ENCODE assay signal across 1 mouse cellular context in genomic region chr11:53489007-53489406, GRCm38 (mm10).
TF ChIP-seq lines count a peak whose summit lies in the region.

No protein-coding gene starts in this region.

TF ChIP-seq in CH12.LX, 34 proteins besides CTCF, POLR2A, EP300 and RAD21:
- no peak for TF ChIP-seq MAZ (IDR thresholded peaks at IDR 0.05; ENCODE audit: low read depth, low read length)
- no peak for TF ChIP-seq IRF4 (IDR thresholded peaks at IDR 0.05; ENCODE audit: low read depth, low read length)
- TF ChIP-seq MYC (IDR thresholded peaks at IDR 0.05; ENCODE audit: low read depth, low read length), result peak; percentile 13; the same call in 1 of the 2 replicates
- TF ChIP-seq JUN (IDR thresholded peaks at IDR 0.05; ENCODE audit: insufficient read depth, low read depth, low read length), result no peak
- no peak for TF ChIP-seq BHLHE40 (IDR thresholded peaks at IDR 0.05; ENCODE audit: low read depth, low read length)
- no peak for TF ChIP-seq ZC3H11A (IDR thresholded peaks at IDR 0.05; ENCODE audit: low read depth, low read length)
- no peak for TF ChIP-seq USF2 (conservative IDR thresholded peaks at IDR 0.05; ENCODE audit: low read depth, low read length)
- no peak for TF ChIP-seq MEF2A (IDR thresholded peaks at IDR 0.05; ENCODE audit: borderline replicate concordance, low read depth, low read length)
- no peak for TF ChIP-seq UBTF (IDR thresholded peaks at IDR 0.05; ENCODE audit: low read depth, low read length)
- no peak for TF ChIP-seq USF1 (IDR thresholded peaks at IDR 0.05; ENCODE audit: low read depth, low read length)
- TF ChIP-seq MAX (IDR thresholded peaks at IDR 0.05; ENCODE audit: low read length), result no peak
- peak; percentile 33 for TF ChIP-seq SMC3 (IDR thresholded peaks at IDR 0.05; ENCODE audit: low read depth, low read length)
- no peak for TF ChIP-seq NRF1 (IDR thresholded peaks at IDR 0.05; ENCODE audit: low read depth, low read length)
- no peak for TF ChIP-seq TCF12 (IDR thresholded peaks at IDR 0.05; ENCODE audit: low read depth, low read length)
- no peak for TF ChIP-seq GABPA (IDR thresholded peaks at IDR 0.05; ENCODE audit: insufficient replicate concordance, low read depth, low read length)
- TF ChIP-seq NELFE (IDR thresholded peaks at IDR 0.05; ENCODE audit: low read depth, low read length), result no peak
- no peak for TF ChIP-seq ETS1 (conservative IDR thresholded peaks at IDR 0.05; ENCODE audit: low read depth, low read length)
- no peak for TF ChIP-seq ZMIZ1 (IDR thresholded peaks at IDR 0.05; ENCODE audit: low read depth, low read length)
